Mouse (Mus musculus) intestine, embryonic 14.5 days (tissue): ENCODE measurements around the gene Atxn1l. TPM values are rescaled to one million over a fixed set of nuclear protein-coding genes. Genes with fewer than 3 reads are reported as not detected.
A peak's percentile ranks its signal among the peaks of the same experiment; 100 is the strongest.

Experiments
- ATAC-seq: fragments of 200-750 bp; cut with Nextera tagmentation; replicated peaks from 2 replicates; pipeline ENCODE4 v1.8.0; 2017; ENCODE audit warnings: low read depth, moderate number of reproducible peaks, moderate TSS enrichment, moderate library complexity; ENCODE audit not compliant: low FRiP score, low TSS enrichment
- DNase-seq: peaks from one replicate; pipeline ENCODE4 v3.0.0-alpha.2; 2018; ENCODE audit warnings: low spot score
- H3K27ac ChIP-seq: fragments of 300-500 bp; sonication (generic); 2 replicates; pipeline ENCODE4 v1.5.1; 2014; ENCODE audit warnings: low read depth, mild to moderate bottlenecking, control low read depth
- H3K27me3 ChIP-seq: fragments of 300-500 bp; sonication (generic); replicated peaks from 2 replicates; pipeline ENCODE4 v1.6.1; 2014; ENCODE audit warnings: low read length, control low read depth; ENCODE audit not compliant: control insufficient read depth, insufficient read depth
- H3K36me3 ChIP-seq: fragments of 300-500 bp; sonication (generic); 2 replicates; pipeline ENCODE4 v1.6.1; 2014; ENCODE audit warnings: low read length, control low read depth; ENCODE audit not compliant: control insufficient read depth, insufficient read depth
- H3K4me1 ChIP-seq: fragments of 300-500 bp; sonication (generic); replicated peaks from 2 replicates; pipeline ENCODE4 v1.6.1; 2014; ENCODE audit warnings: low read length, control low read depth, mixed read lengths; ENCODE audit not compliant: control insufficient read depth, insufficient read depth
- H3K4me2 ChIP-seq: fragments of 300-500 bp; sonication (generic); 2 replicates; pipeline ENCODE4 v1.6.1; 2014; ENCODE audit warnings: low read length
- H3K4me3 ChIP-seq: fragments of 300-500 bp; sonication (generic); 2 replicates; pipeline ENCODE4 v1.5.1; 2014; ENCODE audit warnings: low read depth, low read length, control low read depth, mixed read lengths
- H3K9ac ChIP-seq: fragments of 300-500 bp; sonication (generic); 2 replicates; pipeline ENCODE4 v1.6.1; 2014; ENCODE audit warnings: mild to moderate bottlenecking, low read length
- H3K9me3 ChIP-seq: fragments of 300-500 bp; sonication (generic); 2 replicates; pipeline ENCODE4 v1.6.1; 2016; ENCODE audit warnings: low read length, control low read depth; ENCODE audit not compliant: control insufficient read depth
- WGBS: fragments of 180-500 bp; shearing (Covaris S2); extraction: QIAGEN DNeasy Blood & Tissue Kit; methylation state at CpG from one replicate; pipeline ENCODE4 v1.1.7; 2014; 5-methylcytosine and 5-hydroxymethylcytosine counted together
- polyA plus RNA-seq: library from polyadenylated mRNA; unstranded; fragments of >200 nt; fragmentation: Nextera tagmentation; extraction: Ambion mirVana; gene quantifications from 2 replicates; pipeline ENCODE4 v1.2.1, GENCODE M21; 2014

Gene Atxn1l
- 6.1 and 7.1 TPM in 2 replicates for polyA plus RNA-seq

DNA sequence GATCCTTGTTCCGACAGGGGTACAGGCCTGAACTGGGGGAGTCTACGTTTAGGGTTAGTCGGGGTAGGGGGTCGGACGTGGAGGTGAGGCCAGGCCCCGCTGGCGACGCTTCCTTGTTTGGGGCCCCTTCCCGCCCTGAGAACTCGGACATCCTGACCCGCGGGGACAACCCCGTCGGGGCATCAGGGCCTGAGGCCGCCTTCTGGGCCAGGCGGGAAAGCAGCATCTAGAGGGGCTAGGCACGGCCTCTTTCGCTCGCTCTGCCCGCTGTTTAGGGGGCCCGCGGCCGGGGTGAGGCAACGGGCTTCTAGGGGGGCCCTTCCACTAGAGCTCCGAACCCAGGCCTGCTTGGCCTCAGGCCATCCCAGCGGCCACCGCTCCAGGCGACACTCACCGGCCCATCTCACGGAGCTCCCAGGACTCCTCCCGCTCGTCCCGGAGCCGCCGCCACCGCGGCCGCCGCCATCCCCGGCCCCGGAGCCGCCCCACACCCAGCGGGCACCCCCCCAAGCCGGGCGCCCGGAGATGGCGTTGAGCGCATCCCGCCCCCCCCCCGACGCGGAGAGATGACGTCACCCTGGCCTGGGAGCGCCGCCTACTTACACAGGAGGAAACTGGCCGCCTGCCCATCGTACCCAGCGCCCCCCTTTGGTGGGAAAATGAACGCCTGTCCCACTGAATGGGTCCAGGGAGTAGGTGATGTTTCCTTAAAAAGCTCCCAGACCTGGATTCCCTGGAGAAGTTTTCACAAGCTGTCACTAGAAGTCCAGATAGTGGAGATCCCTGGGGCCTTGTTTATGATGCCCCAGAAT is at the start of gene Atxn1l:
TSS of gene Atxn1l (minus strand) at position 503 of the 812 bp plus-strand sequence.
- peaks cover 8% of the 10 kb centered on the region for H3K4me1 ChIP-seq
- H3K9me3 ChIP-seq, result no peaks in the 10 kb centered on the region
- WGBS, result under 1% methylated on average over 44 of the region's 59 CpGs
- H3K9ac ChIP-seq, result peak within 1 kb of the TSS; percentile 98
- H3K36me3 ChIP-seq, result peaks cover 24% of the 10 kb centered on the region
- H3K4me2 ChIP-seq, result peak within 1 kb of the TSS; percentile 75
- no peaks in the 10 kb centered on the region for H3K27me3 ChIP-seq
- H3K4me3 ChIP-seq, result peak within 1 kb of the TSS; percentile 92
- DNase-seq, result peak; percentile 98
- peak; percentile 90 for ATAC-seq
- peak within 1 kb of the TSS; percentile 79 for H3K27ac ChIP-seq

DNA sequence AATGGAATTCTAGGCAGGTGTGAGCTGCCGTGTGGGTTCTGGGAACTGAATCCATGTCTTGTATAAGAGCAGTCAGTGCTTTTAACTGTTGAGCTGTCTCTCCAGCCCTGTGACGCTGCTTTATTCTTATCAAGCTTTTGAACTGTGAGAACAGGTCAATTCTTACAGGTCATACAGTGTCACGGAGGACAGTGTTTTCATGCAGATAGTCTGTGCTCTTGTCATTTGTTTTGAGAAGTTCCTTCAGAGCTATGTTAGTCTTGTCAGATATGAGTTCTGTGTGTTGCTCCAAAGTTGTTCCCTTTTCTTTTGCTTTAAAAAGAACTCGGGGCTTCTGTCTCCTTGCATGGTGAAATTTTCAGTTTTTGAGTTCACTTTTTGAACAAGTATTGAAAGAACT is 43.0 kb upstream of the Atxn1l start:
- 71% methylated on average over 4 of the region's 4 CpGs for WGBS
- no peak for DNase-seq
- 0 out of 2 replicates have a peak, but pooled peaks cover 3% of the 10 kb centered on the region for H3K27me3 ChIP-seq
- H3K4me2 ChIP-seq, result peak overlapping the region; percentile 93
- H3K4me3 ChIP-seq, result no peak overlapping the region
- ATAC-seq, result no peak
- H3K36me3 ChIP-seq, result no peaks in the 10 kb centered on the region
- no peaks in the 10 kb centered on the region for H3K9me3 ChIP-seq
- peaks cover 16% of the 10 kb centered on the region for H3K4me1 ChIP-seq
- H3K27ac ChIP-seq, result no peak overlapping the region
- H3K9ac ChIP-seq, result no peak overlapping the region

GRCm38 (mm10) chr8:109779431-109780228 is 42.1 kb upstream of the Atxn1l start:
- Histone ChIP-seq H3K4me1 (peaks cover 16% of the 10 kb centered on the region), H3K27ac (peak overlapping the region; percentile 98; the same call in 1 of the 2 replicates), H3K9me3 (no peaks in the 10 kb centered on the region), H3K4me3 (peak overlapping the region; percentile 81), H3K9ac (peak overlapping the region; percentile 94), H3K4me2 (peak overlapping the region; percentile 93), H3K27me3 (0 out of 2 replicates have a peak, but pooled peaks cover 3% of the 10 kb centered on the region), H3K36me3 (no peaks in the 10 kb centered on the region)
- ATAC-seq, result no peak
- 16% methylated on average over 24 of the region's 24 CpGs for WGBS
- no peak for DNase-seq

DNA sequence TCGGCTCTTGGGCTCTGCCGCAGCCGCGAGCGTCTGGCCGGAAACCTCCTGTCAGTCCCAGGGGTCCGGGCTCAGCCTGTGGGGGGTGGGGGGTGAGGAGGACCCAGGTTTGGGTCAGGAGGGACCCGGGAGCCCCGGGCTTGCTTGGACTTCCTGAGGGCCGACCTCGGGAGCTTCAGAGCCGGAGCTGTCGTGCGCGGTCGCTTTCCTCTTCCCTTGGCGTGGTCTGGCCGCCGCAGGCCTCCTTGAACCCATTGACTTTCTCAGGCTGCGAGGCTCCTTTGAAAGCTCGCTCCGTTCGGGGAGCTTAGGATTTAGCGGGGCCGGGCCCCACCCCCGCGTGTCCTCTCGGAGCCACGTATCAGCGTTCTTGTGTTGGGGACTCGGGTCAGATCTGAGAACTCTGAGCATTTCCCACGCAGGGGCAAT is 41.5 kb upstream of the Atxn1l start:
- peak; percentile 57 for ATAC-seq
- peaks cover 16% of the 10 kb centered on the region for H3K4me1 ChIP-seq
- no peak for DNase-seq
- H3K9me3 ChIP-seq, result no peaks in the 10 kb centered on the region
- H3K27me3 ChIP-seq, result 0 out of 2 replicates have a peak, but pooled peaks cover 3% of the 10 kb centered on the region
- H3K4me3 ChIP-seq, result peak overlapping the region; percentile 81
- H3K4me2 ChIP-seq, result peak overlapping the region; percentile 93
- no peaks in the 10 kb centered on the region for H3K36me3 ChIP-seq
- H3K9ac ChIP-seq, result peak overlapping the region; percentile 94
- WGBS, result under 1% methylated on average over 30 of the region's 32 CpGs
- peak overlapping the region; percentile 98 for H3K27ac ChIP-seq

DNA sequence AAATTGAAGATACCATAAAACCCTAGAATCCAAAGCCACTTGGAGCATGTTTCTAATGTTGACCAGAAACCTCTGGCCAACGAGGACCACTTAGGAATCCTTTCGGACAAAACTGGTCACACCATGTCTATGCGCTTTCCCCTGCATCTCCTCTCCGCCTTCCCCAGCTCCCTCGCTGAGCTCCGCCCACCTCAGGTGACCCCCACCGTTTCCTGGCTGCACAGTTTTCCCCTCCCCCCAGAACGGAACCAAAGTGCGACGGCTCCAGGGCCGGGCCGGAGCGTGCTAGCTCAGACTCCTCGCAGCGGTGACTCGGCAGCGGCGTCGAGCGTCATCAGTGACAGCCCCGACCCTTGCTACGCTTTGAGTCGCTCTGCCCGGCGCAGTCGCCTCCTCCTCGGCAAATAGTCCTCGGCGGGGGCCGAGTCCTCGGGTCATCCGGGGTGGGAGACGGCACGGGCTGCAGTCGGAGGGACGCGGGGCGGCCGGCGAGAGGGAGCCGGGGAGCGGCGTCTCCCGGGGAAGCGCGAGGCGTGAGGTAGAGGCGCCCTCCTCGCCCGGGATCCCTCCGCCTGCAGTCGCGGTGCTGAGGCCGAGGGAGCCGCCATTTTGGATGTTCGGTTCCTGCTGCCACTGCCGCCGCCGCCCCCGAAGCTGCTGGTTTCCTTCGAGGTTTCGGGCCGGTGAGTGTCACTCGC is 40.9 kb upstream of the Atxn1l start, which contains the start of gene Ap1g1:
TSS of gene Ap1g1 (plus strand) at position 275 of the 698 bp plus-strand sequence.
- Histone ChIP-seq H3K27me3 (0 out of 2 replicates have a peak, but pooled peaks cover 3% of the 10 kb centered on the region), H3K9ac (peak within 1 kb of the TSS; percentile 94), H3K9me3 (no peaks in the 10 kb centered on the region), H3K4me3 (peak within 1 kb of the TSS; percentile 81), H3K36me3 (no peaks in the 10 kb centered on the region), H3K27ac (peak within 1 kb of the TSS; percentile 98), H3K4me2 (peak within 1 kb of the TSS; percentile 93), H3K4me1 (peaks cover 16% of the 10 kb centered on the region)
- ATAC-seq (peak; percentile 99), DNase-seq (peak; percentile 97)
- WGBS, result under 1% methylated on average over 54 of the region's 64 CpGs

GRCm38 (mm10) chr8:109777851-109778250 is 40.3 kb upstream of the Atxn1l start:
- Histone ChIP-seq H3K9me3 (no peaks in the 10 kb centered on the region), H3K4me3 (peak overlapping the region; percentile 81), H3K4me2 (peak overlapping the region; percentile 57), H3K27me3 (0 out of 2 replicates have a peak, but pooled peaks cover 3% of the 10 kb centered on the region), H3K9ac (peak overlapping the region; percentile 94), H3K36me3 (no peaks in the 10 kb centered on the region), H3K4me1 (peaks cover 16% of the 10 kb centered on the region), H3K27ac (no peak overlapping the region)
- no peak for DNase-seq
- WGBS, result 26% methylated on average over 5 of the region's 5 CpGs
- ATAC-seq, result no peak

DNA sequence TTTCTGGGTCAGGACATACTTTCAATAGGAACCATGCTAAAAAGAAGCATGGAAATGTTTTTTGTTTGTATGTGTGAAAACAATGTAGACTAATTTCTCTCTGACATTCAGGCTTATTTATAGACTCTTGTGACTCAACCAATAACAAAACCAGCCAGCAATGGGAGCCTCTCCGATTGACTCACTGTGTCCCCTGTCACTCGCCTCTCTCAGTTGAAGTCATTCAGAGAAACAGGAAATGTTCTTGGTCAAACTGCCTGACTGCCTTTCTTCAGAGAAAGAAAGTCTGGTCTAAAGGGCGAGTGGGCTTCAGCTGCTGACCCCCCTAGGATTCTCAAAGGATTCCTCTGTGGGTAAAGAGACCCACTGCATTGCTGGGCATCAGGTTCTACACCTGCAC is 35.6 kb upstream of the Atxn1l start:
- ATAC-seq, result no peak

DNA sequence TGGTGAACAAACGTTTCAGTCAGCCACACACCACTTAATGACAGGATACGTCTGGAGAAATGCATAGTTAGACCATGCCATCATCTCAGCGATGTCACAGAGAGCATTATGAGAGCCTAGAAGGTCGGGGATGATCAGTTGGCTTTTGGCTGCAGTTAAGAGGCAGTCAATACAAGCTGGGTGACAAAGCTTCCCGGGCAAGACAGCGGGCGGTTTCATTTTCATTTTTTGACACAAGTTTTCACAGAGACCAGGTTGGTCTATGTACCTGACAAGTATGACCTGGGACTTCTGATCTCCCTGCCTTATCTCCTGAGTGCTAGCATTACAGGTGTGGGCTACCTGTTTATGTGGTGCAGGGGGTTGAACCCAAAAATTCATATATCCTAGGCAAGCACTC is 28.5 kb upstream of the Atxn1l start:
- DNase-seq, result peak; percentile 31
- peaks cover 10% of the 10 kb centered on the region for H3K9me3 ChIP-seq
- ATAC-seq, result no peak
- H3K27ac ChIP-seq, result no peak overlapping the region
- no peaks in the 10 kb centered on the region for H3K4me1 ChIP-seq
- H3K4me2 ChIP-seq, result no peak overlapping the region
- H3K4me3 ChIP-seq, result no peak overlapping the region
- H3K36me3 ChIP-seq, result no peaks in the 10 kb centered on the region
- 66% methylated on average over 7 of the region's 7 CpGs for WGBS
- no peak overlapping the region for H3K9ac ChIP-seq
- H3K27me3 ChIP-seq, result no peaks in the 10 kb centered on the region

More for the DNA sequence above, 35.6 kb upstream of the Atxn1l start:
- Histone ChIP-seq H3K27ac (no peak overlapping the region), H3K36me3 (no peaks in the 10 kb centered on the region), H3K27me3 (0 out of 2 replicates have a peak, but pooled peaks cover 3% of the 10 kb centered on the region), H3K4me2 (no peak overlapping the region), H3K9me3 (no peaks in the 10 kb centered on the region), H3K4me1 (no peaks in the 10 kb centered on the region), H3K4me3 (no peak overlapping the region), H3K9ac (no peak overlapping the region)
- 44% methylated on average over 3 of the region's 3 CpGs for WGBS
- DNase-seq, result no peak
